Mouse (Mus musculus) heart, adult 2 months (tissue): ENCODE measurements around the gene Lrrfip2.
A peak's percentile ranks its signal among the peaks of the same experiment; 100 is the strongest.

Experiments used
- CTCF ChIP-seq: fragments of 200-600 bp; IDR thresholded peaks from 2 replicates; pipeline ENCODE4 v1.8.1; 2022; ENCODE audit warnings: antibody characterized with exemption, mild to moderate bottlenecking, moderate library complexity
- EP300 ChIP-seq: fragments of 200-500 bp; IDR thresholded peaks from 2 replicates; pipeline ENCODE4 v1.6.1; 2011; ENCODE audit warnings: low read depth, low read length, control low read depth; ENCODE audit not compliant: insufficient read depth
- POLR2A ChIP-seq: fragments of 200-500 bp; IDR thresholded peaks from 2 replicates; pipeline ENCODE4 v1.6.1; 2011; ENCODE audit warnings: mild to moderate bottlenecking, low read depth, low read length, control low read depth; ENCODE audit not compliant: insufficient read depth

- TF ChIP-seq CTCF (no peak), POLR2A (no peak), EP300 (0 out of 2 replicates have a peak, but pooled peaks have one; percentile 18)
These were observed 25.3 kb downstream of the Lrrfip2 start for GRCm38 (mm10) chr9:111142721-111143120.
